Mouse (Mus musculus): ENCODE results near the gene Prex1.

The Prex1 gene

DNA sequence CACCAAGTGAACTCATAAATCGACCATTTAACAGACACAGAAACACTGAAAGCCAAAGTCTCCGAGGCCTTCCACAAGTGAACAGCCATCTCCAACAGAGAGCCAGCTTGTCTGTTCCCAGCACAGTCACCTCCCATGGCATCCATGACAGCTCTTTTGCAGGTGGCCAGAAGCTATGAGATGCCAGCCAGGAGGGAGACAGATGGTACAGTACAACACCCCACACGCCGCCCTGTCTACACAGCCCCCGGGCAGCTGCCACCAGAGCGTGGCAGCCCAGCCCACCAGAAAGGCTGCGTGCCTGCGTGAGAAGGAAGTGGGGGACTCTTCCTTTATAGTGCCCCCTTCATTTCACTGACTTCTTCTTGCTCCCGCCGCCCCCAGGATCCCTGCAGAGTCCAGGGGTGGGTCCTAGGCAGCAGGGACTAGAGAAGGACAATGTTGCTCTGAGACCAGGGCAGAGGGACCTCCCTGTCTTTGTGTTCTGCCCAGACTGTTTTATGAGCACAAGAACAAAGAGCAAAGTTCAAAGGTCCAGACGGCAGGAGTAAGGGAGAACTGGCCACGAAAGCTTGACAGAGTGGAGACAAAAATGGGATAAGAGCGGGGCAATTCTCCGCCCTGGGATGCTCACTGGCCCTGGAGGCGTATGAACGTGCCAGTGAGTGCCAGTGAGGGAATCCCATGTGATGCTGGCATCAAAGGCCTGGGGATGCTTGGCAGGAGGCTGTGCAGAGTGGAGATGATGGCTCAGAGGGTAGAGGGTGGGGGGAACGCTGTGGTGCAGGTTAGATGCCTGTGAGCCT lies 76.6 kb downstream of the Prex1 start:
- DNase-seq (ENCODE audit: low spot score in 2 of 2), result peak; percentile 67 to 69

DNA sequence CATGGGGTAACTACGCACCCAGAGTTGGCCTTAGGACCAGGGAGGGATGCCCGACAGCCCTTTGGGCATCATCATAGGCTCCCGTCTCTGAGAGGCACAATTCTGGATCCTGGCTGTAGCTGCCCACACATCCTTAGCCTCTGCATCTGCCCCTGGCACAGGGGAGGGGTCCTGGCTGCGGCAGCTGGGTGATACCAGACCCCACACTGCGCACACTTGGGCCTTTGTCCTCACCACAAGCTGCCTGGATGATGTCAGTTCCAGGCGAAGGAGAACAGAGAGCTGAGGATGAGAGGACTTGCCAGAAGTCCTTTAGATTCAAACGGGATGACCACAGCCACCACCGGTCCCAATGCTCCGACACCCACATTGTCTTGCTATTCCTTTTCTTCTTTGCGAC lies 78.1 kb downstream of the Prex1 start:
- no peak for DNase-seq (ENCODE audit: low spot score in 2 of 2)

- DNase-seq (ENCODE audit: low spot score in 2 of 2), result peak in 1 of 2 experiments; percentile 64
Measured at GRCm38 (mm10) chr2:166632571-166633361, 80.9 kb downstream of the Prex1 start.

- DNase-seq (ENCODE audit: low spot score in 2 of 2), result no peak
Measured at GRCm38 (mm10) chr2:166631621-166632171, 81.9 kb downstream of the Prex1 start.

- DNase-seq (ENCODE audit: low spot score in 2 of 2), result no peak
Measured at GRCm38 (mm10) chr2:166631189-166631588, 82.4 kb downstream of the Prex1 start.

DNA sequence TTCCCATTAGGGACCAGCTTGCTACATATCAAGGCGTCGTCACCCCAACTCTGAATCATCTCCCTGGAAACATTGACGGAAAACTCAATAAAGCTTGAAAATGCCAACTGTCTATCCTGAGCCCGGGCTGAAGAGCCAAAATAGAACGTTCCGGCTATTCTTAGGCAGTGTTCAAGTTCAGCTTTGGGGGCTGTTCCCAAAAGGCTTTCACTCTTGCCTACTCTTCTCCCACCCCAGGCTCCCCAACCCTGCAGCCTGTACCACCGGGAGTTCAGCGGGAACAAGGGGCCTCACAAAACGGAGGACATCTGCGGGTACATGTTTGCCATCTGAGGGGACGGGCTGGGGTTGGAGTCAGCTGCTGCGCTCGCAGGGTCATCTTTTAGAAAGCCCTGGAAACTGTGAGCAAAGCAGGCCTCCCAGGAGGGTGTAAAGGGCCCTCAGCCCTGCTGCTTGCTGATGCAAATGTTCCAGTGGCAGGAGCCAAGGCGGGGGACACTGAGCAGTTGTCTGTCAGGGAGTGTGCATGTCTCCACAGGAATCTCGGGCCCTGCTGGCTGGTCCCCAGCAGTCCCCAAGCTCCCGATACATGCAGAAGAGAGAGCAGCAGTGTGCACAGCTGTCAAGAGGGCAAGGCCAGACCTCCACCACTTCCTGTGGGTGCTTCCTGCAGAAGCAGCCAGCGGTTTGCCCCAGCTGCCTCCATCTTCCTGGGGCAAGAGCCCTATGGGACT lies 83.5 kb downstream of the Prex1 start:
- no peak for DNase-seq (ENCODE audit: low spot score in 2 of 2)

DNA sequence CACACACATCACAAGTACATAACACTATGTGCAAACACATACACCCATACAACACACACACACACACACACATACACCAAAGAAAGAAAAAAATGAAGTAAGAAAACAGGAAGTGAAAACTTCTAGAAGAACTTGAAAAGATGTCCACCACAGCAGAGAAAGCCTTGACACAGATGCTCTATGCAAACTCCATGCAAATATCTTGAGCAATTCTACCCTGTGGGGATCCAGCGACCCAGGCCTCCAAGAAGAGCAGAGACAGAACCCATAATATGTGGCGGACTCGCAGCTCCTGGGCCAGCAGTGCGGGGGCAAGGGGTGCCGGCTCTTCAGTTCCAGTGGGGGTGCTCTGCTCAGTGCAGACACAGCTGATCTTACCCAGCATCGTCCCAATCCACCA lies 86.1 kb downstream of the Prex1 start:
- no peak for DNase-seq (ENCODE audit: low spot score in 2 of 2)

DNA sequence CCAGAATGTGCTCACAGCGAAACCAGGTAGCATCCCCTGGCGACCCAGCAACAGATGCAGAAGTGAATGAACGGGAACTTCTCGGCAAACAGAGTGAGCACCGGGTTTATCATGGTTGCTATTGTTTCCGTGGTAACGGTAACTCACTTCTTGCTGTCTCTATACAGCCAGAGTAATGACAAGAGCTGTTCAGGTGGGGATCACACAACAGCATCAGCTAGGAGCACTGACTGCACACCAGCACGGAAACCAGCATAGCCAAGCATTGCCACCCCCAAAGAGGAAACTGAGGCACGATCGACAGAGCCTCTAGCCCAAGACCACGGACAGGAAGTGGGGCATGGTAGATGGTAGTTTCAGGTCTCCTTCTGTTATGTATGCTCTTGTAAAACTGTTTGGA lies 88.4 kb downstream of the Prex1 start:
- no peak for DNase-seq (ENCODE audit: low spot score in 2 of 2)

- DNase-seq (ENCODE audit: low spot score in 2 of 2), result no peak
Measured at GRCm38 (mm10) chr2:166623081-166623567, 90.5 kb downstream of the Prex1 start.

DNA sequence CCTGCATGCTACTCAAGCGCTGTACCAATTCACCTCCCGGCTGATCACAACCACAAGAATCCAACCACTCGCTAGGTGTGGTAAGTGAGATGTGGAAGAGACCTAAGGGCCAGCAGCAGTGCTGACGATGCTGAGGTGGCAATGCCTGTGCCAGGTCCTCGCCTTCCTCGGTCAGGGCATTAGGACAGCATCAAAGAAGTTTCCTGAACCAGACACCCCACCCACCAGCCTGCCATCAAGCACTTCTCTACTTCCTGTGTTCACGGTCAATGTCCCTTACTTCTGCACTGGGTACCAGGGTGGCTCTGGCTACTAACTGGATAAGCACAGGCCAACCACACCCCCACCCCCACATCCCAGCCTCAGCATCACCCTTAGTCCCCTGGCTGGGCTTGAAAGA lies 91.0 kb downstream of the Prex1 start:
- DNase-seq (ENCODE audit: low spot score in 2 of 2), result no peak

DNA sequence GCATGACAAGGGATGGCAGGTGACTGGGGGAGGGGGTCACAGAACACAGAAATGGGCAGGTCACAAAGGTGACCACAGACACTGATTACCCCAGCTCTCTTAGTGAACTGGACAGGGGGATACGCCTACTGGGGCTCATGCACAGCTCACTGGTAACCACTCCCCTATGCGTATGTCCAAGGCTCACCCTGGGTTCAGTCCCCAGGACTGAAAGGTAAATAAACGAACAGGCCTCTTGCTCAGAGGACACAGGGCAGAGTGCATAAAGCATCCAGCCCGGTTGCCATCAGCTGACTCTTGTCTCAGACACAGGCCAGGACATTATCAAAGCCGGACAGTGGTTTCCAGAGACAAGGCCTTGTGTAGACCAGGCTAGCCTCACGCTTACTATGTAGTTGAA lies 91.6 kb downstream of the Prex1 start:
- no peak for DNase-seq (ENCODE audit: low spot score in 2 of 2)

DNA sequence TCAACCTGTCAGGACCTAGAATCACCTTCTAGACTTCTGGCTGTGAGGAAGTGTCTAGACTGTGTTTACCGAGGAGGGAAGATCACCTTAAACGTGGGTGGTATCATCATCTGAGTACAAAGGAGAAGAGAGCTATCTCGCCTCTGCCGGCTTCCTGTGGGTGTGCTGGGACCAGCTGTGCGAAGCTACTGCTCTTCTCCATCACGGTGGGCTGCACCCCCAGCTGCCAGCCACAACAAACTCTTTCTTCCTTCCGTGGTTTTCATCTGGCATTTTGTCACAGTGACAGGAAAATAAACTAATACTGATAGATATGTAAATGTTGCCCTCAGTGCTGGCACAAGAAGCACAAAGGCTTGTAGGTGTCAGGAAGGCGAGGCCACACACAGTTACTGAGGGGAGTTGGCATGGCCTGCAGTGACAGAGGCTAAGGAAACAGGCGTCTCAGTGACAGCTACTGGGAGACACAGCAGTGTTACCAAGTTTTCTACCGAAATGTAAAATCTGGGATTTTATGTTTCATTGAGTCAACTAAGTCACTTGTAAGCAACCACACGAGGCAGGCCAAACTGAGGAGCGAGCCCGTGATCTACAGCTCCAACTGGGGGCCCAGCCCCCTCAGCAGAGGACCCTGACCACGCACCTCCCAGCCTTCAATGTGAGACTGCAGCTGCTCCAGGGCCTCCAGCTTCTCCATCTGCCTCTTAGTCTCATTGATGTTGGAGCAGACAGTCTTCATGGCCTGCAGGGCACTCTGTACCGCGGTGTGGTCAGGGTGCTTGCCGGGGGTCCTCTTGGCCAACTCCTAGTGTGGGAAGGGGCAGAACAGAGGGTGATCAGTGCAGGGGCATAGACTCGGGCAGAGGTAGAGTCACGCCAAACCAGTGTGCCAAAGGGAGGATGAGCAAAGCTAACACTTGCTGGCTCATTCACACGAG lies 92.8 kb downstream of the Prex1 start:
- no peak for DNase-seq (ENCODE audit: low spot score in 2 of 2)

DNA sequence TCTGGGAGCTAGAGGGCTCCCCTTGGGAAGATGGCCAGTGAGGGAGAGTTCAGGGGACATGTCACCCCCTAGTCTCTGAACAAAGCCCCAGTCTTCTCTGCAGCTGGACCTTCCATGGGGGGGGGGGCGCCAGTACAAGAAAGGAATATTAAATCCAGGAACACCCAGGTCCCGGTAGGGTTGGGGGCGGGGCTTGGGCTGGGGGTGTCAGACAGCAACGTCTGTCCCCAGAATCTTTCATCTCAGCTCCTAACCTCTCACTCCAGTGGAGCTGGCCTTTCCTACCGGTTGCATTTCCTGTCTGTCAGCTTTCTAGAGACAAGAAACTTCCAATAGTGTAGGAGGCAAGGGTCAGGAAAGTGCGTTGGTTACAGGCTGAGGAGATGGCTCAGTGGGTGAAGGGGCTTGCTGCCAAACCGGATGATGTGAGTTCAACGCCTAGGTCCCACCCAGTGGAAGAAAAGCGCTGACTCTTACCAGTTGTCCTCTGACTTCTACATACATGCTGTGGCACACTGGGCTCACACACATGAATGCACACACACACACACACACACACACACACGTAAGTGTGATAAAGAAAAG lies 93.6 kb downstream of the Prex1 start:
- no peak for DNase-seq (ENCODE audit: low spot score in 2 of 2)

GRCm38 (mm10) chr2:166619270-166619669 lies 94.4 kb downstream of the Prex1 start:
- DNase-seq (ENCODE audit: low spot score in 2 of 2), result no peak

- no peak for DNase-seq (ENCODE audit: low spot score in 2 of 2)
Measured at GRCm38 (mm10) chr2:166617706-166618105, 95.9 kb downstream of the Prex1 start.

- no peak for DNase-seq (ENCODE audit: low spot score in 2 of 2)
Measured at GRCm38 (mm10) chr2:166615338-166616075, 98.1 kb downstream of the Prex1 start.

DNA sequence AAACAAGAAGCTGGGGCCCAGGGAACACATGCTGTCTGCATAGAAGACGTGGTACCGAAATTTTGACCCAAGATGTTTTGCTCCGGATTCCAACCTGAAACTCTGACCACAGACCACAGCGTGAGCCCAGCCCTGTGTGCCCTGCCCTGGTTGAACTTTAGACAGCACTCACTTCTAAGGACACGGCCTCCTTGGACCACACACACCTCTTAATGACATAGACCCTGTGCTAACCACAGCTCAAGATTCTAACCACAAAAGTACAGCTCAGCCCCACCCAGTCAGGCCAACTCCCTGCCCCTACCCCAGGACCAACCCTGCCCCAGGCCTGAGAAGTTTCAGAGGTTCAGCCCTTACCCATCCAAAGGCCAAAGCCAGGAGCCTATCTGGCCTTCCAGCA lies 103.4 kb downstream of the Prex1 start:
- DNase-seq (ENCODE audit: low spot score in 2 of 2), result no peak

DNA sequence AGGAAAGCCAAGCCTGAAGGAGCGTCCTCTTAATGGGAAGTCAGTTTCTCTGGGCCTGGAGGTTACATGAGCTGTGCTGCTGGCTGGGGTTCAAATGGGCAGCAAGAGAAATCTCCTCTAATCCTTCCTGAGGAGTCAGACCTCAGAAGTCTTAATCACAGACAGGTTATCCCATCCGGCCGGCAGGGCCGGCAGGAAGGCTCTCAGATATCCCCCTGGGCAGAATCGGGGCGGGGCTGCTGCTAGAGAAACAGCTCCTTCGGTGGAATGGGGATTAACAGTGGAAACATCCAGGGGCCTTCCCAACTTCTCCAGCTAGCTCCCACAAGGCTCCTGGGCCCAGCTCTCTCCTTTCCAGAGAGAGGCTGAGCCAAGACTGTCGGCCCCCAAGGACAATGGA lies 105.1 kb downstream of the Prex1 start:
- no peak for DNase-seq (ENCODE audit: low spot score in 2 of 2)

DNA sequence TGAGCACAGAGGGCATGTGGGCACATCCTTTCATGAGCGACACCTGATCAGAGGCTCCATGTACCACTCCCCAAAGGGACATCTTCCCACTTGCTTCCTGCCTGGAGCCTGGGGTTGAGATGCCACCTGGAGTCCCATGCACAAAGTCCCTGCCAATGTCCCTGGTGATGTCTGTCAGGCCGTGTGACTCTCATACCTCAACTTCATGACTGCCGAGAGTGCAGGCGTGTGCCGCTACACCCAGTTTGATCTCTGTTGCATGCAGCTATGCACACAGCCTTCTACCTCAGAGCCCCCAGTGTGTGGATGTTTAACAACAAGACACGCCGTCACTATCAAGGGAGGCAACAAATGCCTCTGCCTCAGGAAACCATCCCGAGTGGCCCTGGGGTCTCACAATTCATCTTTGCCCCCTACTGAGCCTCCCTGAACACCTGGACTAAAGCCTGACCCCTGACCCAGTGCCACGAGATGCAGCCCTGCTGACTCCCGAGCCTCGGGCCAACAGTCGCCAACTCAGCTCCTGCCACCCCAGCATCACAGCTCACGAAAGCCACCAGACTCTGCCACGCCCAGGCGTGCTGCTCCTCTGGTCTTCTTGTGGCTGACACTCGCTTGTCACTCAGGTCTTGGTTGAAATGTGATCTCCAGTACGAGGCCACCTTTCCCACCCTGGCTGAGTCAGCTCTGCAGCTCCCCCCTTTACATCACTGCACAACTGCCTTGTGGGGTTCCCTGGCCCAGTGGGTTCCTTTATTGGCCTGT lies 107.0 kb downstream of the Prex1 start:
- no peak for DNase-seq (ENCODE audit: low spot score in 2 of 2)
